ENCODE assay signal across 8 mouse cellular contexts in genomic region chr6:116128710-116129109, GRCm38 (mm10).
DNase-seq lines count a peak whose midpoint lies in the region; ATAC-seq and TF ChIP-seq lines count a peak whose summit lies in the region.

No protein-coding gene starts in this region.

- no peak overlapping the region for H3K4me2 ChIP-seq in heart, postnatal 0 days (ENCODE audit: low read depth, low read length)
- no peak overlapping the region for H3K4me2 ChIP-seq in forebrain, embryonic 13.5 days

- no peak overlapping the region for H3K9ac ChIP-seq in heart, postnatal 0 days (replicated peaks; ENCODE audit: low read depth, low read length)
- no peak overlapping the region for H3K9ac ChIP-seq in forebrain, embryonic 13.5 days

- peaks cover 1% of the 10 kb centered on the region; the same call in 1 of the 2 replicates for H3K36me3 ChIP-seq in heart, postnatal 0 days (replicated peaks; ENCODE audit: control insufficient read depth, insufficient read depth, low read length)
- H3K36me3 ChIP-seq in heart, embryonic 10.5 days = peaks cover 1% of the 10 kb centered on the region; the same call in 1 of the 2 replicates
- no peaks in the 10 kb centered on the region for H3K36me3 ChIP-seq in splenic B cell, adult 2 months (ENCODE audit: control insufficient read depth, insufficient read depth, low read length, poor library complexity, severe bottlenecking)
- H3K36me3 ChIP-seq in forebrain, embryonic 13.5 days (ENCODE audit: poor library complexity, severe bottlenecking) = peaks cover 11% of the 10 kb centered on the region; the same call in 1 of the 2 replicates

- no peak overlapping the region for H3K4me3 ChIP-seq in heart, postnatal 0 days (ENCODE audit: low read depth, low read length)
- no peak overlapping the region for H3K4me3 ChIP-seq in heart, embryonic 10.5 days
- H3K4me3 ChIP-seq in forebrain, embryonic 13.5 days = no peak overlapping the region

- peak; percentile 89 for TF ChIP-seq CTCF in heart, postnatal 0 days (IDR thresholded peaks at IDR 0.05; ENCODE audit: low read depth)

- H3K27me3 ChIP-seq in heart, postnatal 0 days (ENCODE audit: control insufficient read depth, insufficient read depth, low read length) = no peaks in the 10 kb centered on the region
- H3K27me3 ChIP-seq in heart, embryonic 10.5 days (ENCODE audit: insufficient read depth, poor library complexity, severe bottlenecking) = no peaks in the 10 kb centered on the region
- H3K27me3 ChIP-seq in splenic B cell, adult 2 months (ENCODE audit: control insufficient read depth, insufficient read depth, low read length, poor library complexity, severe bottlenecking) = no peaks in the 10 kb centered on the region
- no peaks in the 10 kb centered on the region for H3K27me3 ChIP-seq in forebrain, embryonic 13.5 days

- H3K4me1 ChIP-seq in heart, postnatal 0 days (ENCODE audit: control insufficient read depth, insufficient read depth) = no peaks in the 10 kb centered on the region; the same call in 1 of the 2 replicates
- peaks cover 5% of the 10 kb centered on the region for H3K4me1 ChIP-seq in heart, embryonic 10.5 days
- H3K4me1 ChIP-seq in forebrain, embryonic 13.5 days = 0 out of 2 replicates have a peak, but pooled peaks cover 5% of the 10 kb centered on the region

- peak; percentile 58 for DNase-seq in heart, postnatal 0 days (ENCODE audit: low spot score)
- DNase-seq in heart, embryonic 10.5 days (ENCODE audit: low spot score) = no peak
- DNase-seq in thymus, postnatal 4 days = peak; percentile 24
- DNase-seq in thymus, postnatal 25 days = no peak
- peak; percentile 41 for DNase-seq in embryo, embryonic 10.5 days (ENCODE audit: low spot score)
- peak; percentile 28 for DNase-seq in splenic B cell, adult 2 months (ENCODE audit: low read depth, low spot score)
- DNase-seq in spleen, postnatal 4 days (ENCODE audit: low spot score in 2 of 2) = no peak

- no peak overlapping the region for H3K27ac ChIP-seq in heart, postnatal 0 days (ENCODE audit: low read depth)
- no peak overlapping the region for H3K27ac ChIP-seq in heart, embryonic 10.5 days
- H3K27ac ChIP-seq in forebrain, embryonic 13.5 days = no peak overlapping the region

- WGBS in heart, postnatal 0 days = 7% methylated on average over 1 of the region's 1 CpGs
- 0% methylated on average over 1 of the region's 1 CpGs for WGBS in heart, embryonic 10.5 days
- WGBS in forebrain, embryonic 13.5 days = 0% methylated on average over 1 of the region's 1 CpGs

- H3K9me3 ChIP-seq in heart, postnatal 0 days (replicated peaks; ENCODE audit: control insufficient read depth, low read length) = no peaks in the 10 kb centered on the region
- H3K9me3 ChIP-seq in heart, embryonic 10.5 days = no peaks in the 10 kb centered on the region
- no peaks in the 10 kb centered on the region for H3K9me3 ChIP-seq in forebrain, embryonic 13.5 days (replicated peaks)

- ATAC-seq in heart, postnatal 0 days (ENCODE audit: insufficient read depth, low read depth) = no peak
- no peak for ATAC-seq in forebrain, embryonic 13.5 days

- TF ChIP-seq EP300 in heart, postnatal 0 days (IDR thresholded peaks at IDR 0.05; ENCODE audit: low read depth) = no peak

Comparison
In these comparisons a context has a peak if more than half of its experiments do, and no peak if none do; other contexts are left out.
1. DNase-seq: peak in heart, postnatal 0 days (single experiment), thymus, postnatal 4 days (single experiment), embryo, embryonic 10.5 days (single experiment) and splenic B cell, adult 2 months (single experiment); none in heart, embryonic 10.5 days (single experiment), thymus, postnatal 25 days (single experiment) and spleen, postnatal 4 days (0 of 2).